Mouse (Mus musculus): ENCODE measurements around the gene Shpk. TPM values are rescaled to one million over a fixed set of nuclear protein-coding genes. Genes with fewer than 3 reads are reported as not detected.

Shpk gene
- polyA plus RNA-seq, 1 experiment = 4.1 TPM

DNA sequence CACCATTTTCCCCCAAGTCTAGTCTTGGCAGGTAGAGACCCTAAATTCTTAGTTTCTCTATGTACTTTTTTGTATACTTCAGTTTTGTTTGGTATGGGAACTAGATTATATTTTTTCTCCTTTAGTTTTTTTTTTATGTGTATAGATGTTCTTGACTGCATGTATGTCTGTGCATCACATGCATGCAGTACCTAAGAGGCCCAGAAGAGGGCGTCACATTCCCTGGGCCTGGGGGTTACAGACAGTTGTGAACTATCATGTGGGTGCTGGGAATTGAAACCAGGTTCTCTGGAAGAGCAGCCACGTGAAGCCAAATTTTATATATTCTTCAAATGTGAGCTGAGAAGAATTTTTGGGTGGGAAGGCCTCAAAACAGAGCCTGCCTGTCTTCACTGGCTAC is 20.4 kb downstream of the Shpk start:
- no peak overlapping the region for H3K27ac ChIP-seq (ENCODE audit: insufficient read depth, low read length)
- TF ChIP-seq CTCF (IDR thresholded peaks at IDR 0.05; ENCODE audit: extremely low read depth, insufficient read depth, low read length) (no peak), POLR2A (IDR thresholded peaks at IDR 0.05; ENCODE audit: extremely low read depth, insufficient read depth, low read length) (no peak)
- no peaks in the 10 kb centered on the region for H3K4me1 ChIP-seq (ENCODE audit: control insufficient read depth, insufficient read depth, low read length)
- no peak overlapping the region for H3K4me3 ChIP-seq (ENCODE audit: insufficient read depth, low read length)

DNA sequence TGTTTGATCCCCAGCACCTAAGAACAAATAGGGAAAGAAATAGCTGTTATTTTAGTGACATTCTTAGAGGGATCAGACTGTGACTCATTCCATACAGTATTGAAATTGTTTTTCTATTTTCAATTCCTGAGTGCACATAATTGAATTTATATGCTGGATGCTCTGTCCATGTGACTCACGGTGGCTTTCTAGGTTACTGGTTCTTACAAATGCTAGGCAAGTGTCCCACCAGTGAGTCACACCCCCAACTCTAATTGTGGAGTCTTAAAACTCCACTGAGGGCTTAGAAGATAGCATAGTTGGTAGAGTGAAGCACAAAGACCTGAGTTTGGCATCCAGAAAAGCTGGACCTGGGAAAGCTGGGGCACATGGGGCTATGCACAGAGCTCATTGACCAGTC is 21.4 kb downstream of the Shpk start:
- no peak for TF ChIP-seq CTCF (IDR thresholded peaks at IDR 0.05; ENCODE audit: extremely low read depth, insufficient read depth, low read length)
- no peak for TF ChIP-seq POLR2A (IDR thresholded peaks at IDR 0.05; ENCODE audit: extremely low read depth, insufficient read depth, low read length)
- Histone ChIP-seq H3K4me3 (ENCODE audit: insufficient read depth, low read length) (no peak overlapping the region), H3K4me1 (ENCODE audit: control insufficient read depth, insufficient read depth, low read length) (no peaks in the 10 kb centered on the region), H3K27ac (ENCODE audit: insufficient read depth, low read length) (no peak overlapping the region)

GRCm38 (mm10) chr11:73222846-73223245 is 23.6 kb downstream of the Shpk start:
- H3K4me3 ChIP-seq (ENCODE audit: insufficient read depth, low read length) = no peak overlapping the region
- TF ChIP-seq CTCF (IDR thresholded peaks at IDR 0.05; ENCODE audit: extremely low read depth, insufficient read depth, low read length) (no peak), POLR2A (IDR thresholded peaks at IDR 0.05; ENCODE audit: extremely low read depth, insufficient read depth, low read length) (no peak)
- H3K4me1 ChIP-seq (ENCODE audit: control insufficient read depth, insufficient read depth, low read length) = no peaks in the 10 kb centered on the region
- no peak overlapping the region for H3K27ac ChIP-seq (ENCODE audit: insufficient read depth, low read length)

GRCm38 (mm10) chr11:73223966-73224365 is 24.7 kb downstream of the Shpk start:
- H3K4me1 ChIP-seq (ENCODE audit: control insufficient read depth, insufficient read depth, low read length) = no peaks in the 10 kb centered on the region
- no peak overlapping the region for H3K4me3 ChIP-seq (ENCODE audit: insufficient read depth, low read length)
- no peak for TF ChIP-seq POLR2A (IDR thresholded peaks at IDR 0.05; ENCODE audit: extremely low read depth, insufficient read depth, low read length)
- 0 out of 2 replicates have a peak, but pooled peaks have one; percentile 19 for TF ChIP-seq CTCF (IDR thresholded peaks at IDR 0.05; ENCODE audit: extremely low read depth, insufficient read depth, low read length)
- no peak overlapping the region for H3K27ac ChIP-seq (ENCODE audit: insufficient read depth, low read length)

- no peak for TF ChIP-seq POLR2A (IDR thresholded peaks at IDR 0.05; ENCODE audit: extremely low read depth, insufficient read depth, low read length)
- no peak for TF ChIP-seq CTCF (IDR thresholded peaks at IDR 0.05; ENCODE audit: extremely low read depth, insufficient read depth, low read length)
- no peak overlapping the region for H3K4me3 ChIP-seq (ENCODE audit: insufficient read depth, low read length)
- no peaks in the 10 kb centered on the region for H3K4me1 ChIP-seq (ENCODE audit: control insufficient read depth, insufficient read depth, low read length)
- H3K27ac ChIP-seq (ENCODE audit: insufficient read depth, low read length) = no peak overlapping the region
Observed at GRCm38 (mm10) chr11:73225856-73226255, 26.6 kb downstream of the Shpk start.

- H3K4me1 ChIP-seq (ENCODE audit: control insufficient read depth, insufficient read depth, low read length) = no peaks in the 10 kb centered on the region
- TF ChIP-seq POLR2A (IDR thresholded peaks at IDR 0.05; ENCODE audit: extremely low read depth, insufficient read depth, low read length) (no peak), CTCF (IDR thresholded peaks at IDR 0.05; ENCODE audit: extremely low read depth, insufficient read depth, low read length) (no peak)
Observed at GRCm38 (mm10) chr11:73228881-73229280, 29.6 kb downstream of the Shpk start.

DNA sequence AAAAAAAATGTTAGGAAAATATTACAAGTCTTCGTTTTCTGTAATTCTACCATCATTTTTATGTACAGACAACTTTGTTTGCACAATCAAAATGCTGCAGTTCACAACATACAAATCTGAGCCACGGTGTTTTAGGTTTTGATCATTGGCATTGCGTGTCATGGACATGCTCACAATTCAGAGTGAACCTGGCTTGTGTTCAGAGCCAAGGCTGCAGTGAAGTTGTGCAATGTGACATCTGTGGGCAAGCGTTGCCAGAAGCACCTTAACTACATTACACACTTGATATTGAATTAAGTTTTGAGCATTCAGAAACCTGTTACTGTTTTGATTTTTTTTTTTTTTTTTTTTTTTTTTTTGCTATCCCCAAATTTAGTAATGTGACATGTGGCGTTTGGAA is 30.8 kb downstream of the Shpk start:
- no peak overlapping the region for H3K27ac ChIP-seq (ENCODE audit: insufficient read depth, low read length)
- H3K4me3 ChIP-seq (ENCODE audit: insufficient read depth, low read length) = no peak overlapping the region
- TF ChIP-seq POLR2A (IDR thresholded peaks at IDR 0.05; ENCODE audit: extremely low read depth, insufficient read depth, low read length) = no peak
- no peak for TF ChIP-seq CTCF (IDR thresholded peaks at IDR 0.05; ENCODE audit: extremely low read depth, insufficient read depth, low read length)
- H3K4me1 ChIP-seq (ENCODE audit: control insufficient read depth, insufficient read depth, low read length) = no peaks in the 10 kb centered on the region

More at GRCm38 (mm10) chr11:73228881-73229280, 29.6 kb downstream of the Shpk start:
- H3K27ac ChIP-seq (ENCODE audit: insufficient read depth, low read length) = no peak overlapping the region
- no peak overlapping the region for H3K4me3 ChIP-seq (ENCODE audit: insufficient read depth, low read length)

DNA sequence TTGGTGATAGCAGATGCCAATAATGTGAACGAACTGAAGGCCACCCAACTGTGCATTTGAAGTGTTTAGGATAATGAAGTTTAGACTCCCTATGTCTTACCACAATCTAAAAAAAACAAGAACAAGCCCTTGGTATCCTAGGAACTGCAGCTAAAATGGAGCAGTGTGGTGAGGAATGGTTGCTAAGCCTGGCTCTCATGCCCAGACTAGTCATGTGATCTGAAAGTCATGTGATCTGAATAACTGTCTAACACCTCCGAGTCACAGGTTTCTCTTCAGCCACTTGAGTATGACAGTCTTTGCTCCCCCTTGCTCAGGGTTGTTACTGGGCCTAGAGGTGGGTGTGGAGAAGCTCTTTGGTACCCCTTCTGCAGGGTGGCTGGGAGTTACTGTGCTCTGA is 33.3 kb downstream of the Shpk start:
- Histone ChIP-seq H3K4me3 (ENCODE audit: insufficient read depth, low read length) (no peak overlapping the region), H3K27ac (ENCODE audit: insufficient read depth, low read length) (no peak overlapping the region), H3K4me1 (ENCODE audit: control insufficient read depth, insufficient read depth, low read length) (no peaks in the 10 kb centered on the region)
- no peak for TF ChIP-seq POLR2A (IDR thresholded peaks at IDR 0.05; ENCODE audit: extremely low read depth, insufficient read depth, low read length)
- TF ChIP-seq CTCF (IDR thresholded peaks at IDR 0.05; ENCODE audit: extremely low read depth, insufficient read depth, low read length) = no peak

DNA sequence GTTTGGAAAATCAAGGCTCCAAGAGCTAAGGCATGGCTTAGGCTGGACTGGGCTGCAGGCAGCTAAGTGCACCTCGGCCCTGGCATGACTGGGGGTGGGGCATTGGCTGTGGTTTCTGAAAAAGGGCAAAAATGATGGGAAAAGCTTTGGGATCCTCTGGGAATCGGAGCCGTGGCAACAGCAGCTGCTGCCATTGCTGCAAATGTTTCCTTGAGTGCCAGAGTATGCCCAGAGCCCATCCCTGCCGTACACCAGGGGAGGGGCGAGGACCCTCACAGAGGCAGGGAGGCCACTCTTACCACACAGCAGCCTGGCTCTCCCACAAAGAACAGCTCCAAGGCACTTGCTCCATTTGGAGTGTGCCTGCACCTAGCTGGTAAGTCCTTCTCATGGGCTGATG is 34.7 kb downstream of the Shpk start, which contains the start of gene Trpv1:
TSS of gene Trpv1 (plus strand) at position 301 of the 400 bp plus-strand sequence.
- H3K4me1 ChIP-seq (ENCODE audit: control insufficient read depth, insufficient read depth, low read length) = no peaks in the 10 kb centered on the region
- no peak within 1 kb of the TSS for H3K4me3 ChIP-seq (ENCODE audit: insufficient read depth, low read length)
- no peak within 1 kb of the TSS for H3K27ac ChIP-seq (ENCODE audit: insufficient read depth, low read length)
- TF ChIP-seq CTCF (IDR thresholded peaks at IDR 0.05; ENCODE audit: extremely low read depth, insufficient read depth, low read length) (no peak), POLR2A (IDR thresholded peaks at IDR 0.05; ENCODE audit: extremely low read depth, insufficient read depth, low read length) (no peak)

DNA sequence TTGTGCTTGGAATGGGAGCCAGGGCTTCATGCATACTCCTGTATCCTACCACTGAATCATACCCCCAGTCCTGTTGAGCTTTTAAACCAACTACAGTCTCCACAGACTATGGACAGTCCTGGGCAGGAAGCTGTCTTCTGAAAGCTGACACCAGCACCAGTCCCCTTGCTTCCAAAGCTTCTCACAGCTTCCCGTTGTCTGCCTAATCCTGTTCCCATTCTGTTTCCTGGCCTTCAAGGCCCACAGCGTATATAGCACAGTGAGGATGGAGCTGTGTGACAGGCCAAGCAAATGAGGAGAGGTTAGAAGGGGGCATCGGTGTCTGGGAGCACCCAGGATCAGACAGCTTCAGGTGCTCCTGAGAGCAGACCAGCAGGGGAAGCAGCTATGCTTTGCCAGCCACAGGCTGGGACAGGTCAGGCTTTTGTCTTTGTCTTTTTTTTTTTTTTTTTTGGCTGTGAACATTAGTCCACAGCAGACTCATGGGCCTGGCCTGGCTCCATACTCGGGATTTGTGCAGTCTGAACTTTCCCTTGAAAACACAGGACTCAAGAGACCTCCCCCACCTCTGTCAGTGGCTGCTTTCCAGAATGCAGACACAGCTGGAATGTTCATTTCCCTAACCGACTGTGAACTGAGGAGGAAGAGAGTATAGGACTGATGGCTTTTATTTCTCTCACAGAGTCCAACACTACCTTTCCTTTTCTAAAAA is 36.9 kb downstream of the Shpk start:
- H3K27ac ChIP-seq (ENCODE audit: insufficient read depth, low read length) = no peak overlapping the region
- no peak for TF ChIP-seq POLR2A (IDR thresholded peaks at IDR 0.05; ENCODE audit: extremely low read depth, insufficient read depth, low read length)
- TF ChIP-seq CTCF (IDR thresholded peaks at IDR 0.05; ENCODE audit: extremely low read depth, insufficient read depth, low read length) = no peak

More for the DNA sequence above, 36.9 kb downstream of the Shpk start:
- Histone ChIP-seq H3K4me1 (ENCODE audit: control insufficient read depth, insufficient read depth, low read length) (no peaks in the 10 kb centered on the region), H3K4me3 (ENCODE audit: insufficient read depth, low read length) (no peak overlapping the region)

Measured in cortical plate, adult 2 months (tissue).